Mouse (Mus musculus) thymus, adult 2 months (tissue): ENCODE measurements around the gene Ano9.

Experiments
- CTCF ChIP-seq: fragments of 200-500 bp; IDR thresholded peaks from 2 replicates; pipeline ENCODE4 v1.5.1; 2012; ENCODE audit warnings: mild to moderate bottlenecking, control low read depth, low read length, moderate library complexity, borderline replicate concordance; ENCODE audit not compliant: control insufficient read depth, poor library complexity, insufficient read depth; ENCODE audit errors: extremely low read depth
- POLR2A ChIP-seq: fragments of 200-500 bp; IDR thresholded peaks from 2 replicates; pipeline ENCODE4 v1.6.1; 2012; ENCODE audit warnings: mild to moderate bottlenecking, low read length, control low read depth, moderate library complexity; ENCODE audit not compliant: control insufficient read depth, poor library complexity, insufficient read depth; ENCODE audit errors: extremely low read depth

- TF ChIP-seq POLR2A = no peak
- TF ChIP-seq CTCF = no peak
These were observed 3.0 kb upstream of the Ano9 start for GRCm38 (mm10) chr7:141120605-141121004.
